Mouse (Mus musculus) cerebellum, postnatal 25 days (tissue): ENCODE measurements around the gene Cnot6l.

Experiments used
- DNase-seq, 2 experiments: peaks; one replicate each; pipeline ENCODE4 v3.0.0; 2021; ENCODE audit warnings: mixed read lengths in 2 of 2

Cnot6l gene

DNA sequence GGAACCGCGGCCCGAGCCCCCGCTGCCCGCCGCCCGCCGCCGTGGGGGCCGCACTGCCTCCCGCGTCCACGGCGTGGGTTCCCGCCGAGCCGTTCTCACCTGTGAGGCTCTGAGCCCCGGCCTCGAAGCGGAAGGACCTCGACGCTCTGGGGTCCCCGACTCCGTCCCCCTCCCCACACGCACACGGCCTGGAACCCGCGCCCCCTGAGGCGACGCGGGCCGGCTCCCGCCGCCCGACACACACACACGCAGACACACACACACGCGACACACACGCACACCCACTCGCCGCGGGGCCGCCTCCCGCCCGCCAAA is 2.8 kb downstream of the Cnot6l start:
- DNase-seq, result no peak

GRCm38 (mm10) chr5:96160467-96161262 is 3.3 kb downstream of the Cnot6l start:
- DNase-seq, result peak; percentile 15 to 55

DNA sequence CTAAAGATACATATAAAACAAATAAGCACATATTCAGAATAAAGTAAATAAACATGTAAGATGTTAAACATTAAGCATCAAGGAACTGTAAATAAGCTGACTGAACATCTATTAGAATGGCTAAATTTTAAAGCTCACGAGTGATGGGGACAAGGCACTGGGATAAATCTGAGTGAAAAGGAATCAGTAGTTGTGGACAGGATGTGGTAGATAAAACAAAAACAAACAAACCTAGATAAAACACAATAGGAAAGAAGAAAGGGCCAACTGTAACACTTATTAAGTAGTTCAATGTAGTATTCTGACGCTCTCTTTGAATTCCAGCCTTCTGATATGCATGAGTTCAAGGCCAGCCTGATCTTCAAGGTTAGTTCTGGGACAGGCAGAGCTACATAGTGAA is 21.6 kb downstream of the Cnot6l start:
- no peak for DNase-seq

DNA sequence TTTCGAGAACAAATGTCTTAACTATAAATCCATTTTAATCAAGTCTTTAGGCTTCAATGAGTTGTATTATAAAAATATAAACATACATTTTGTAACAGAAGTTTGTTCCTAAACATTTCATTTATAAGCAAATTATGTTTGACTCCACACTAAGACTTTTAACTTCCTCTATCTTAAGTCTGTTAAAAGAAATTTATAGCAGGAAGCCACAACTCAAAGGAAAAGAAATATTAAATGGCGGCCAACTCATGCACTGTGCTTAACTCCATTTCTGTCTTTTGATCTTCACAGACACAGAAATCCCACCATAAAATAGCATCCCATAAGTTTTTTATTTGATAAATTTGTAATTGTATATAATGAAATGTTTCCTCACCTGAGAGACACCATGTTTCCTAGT is 33.3 kb downstream of the Cnot6l start:
- no peak for DNase-seq

- DNase-seq, result no peak
Measured at GRCm38 (mm10) chr5:96126856-96127255, 37.1 kb downstream of the Cnot6l start.

- DNase-seq, result no peak
Measured at GRCm38 (mm10) chr5:96114943-96115342, 49.0 kb downstream of the Cnot6l start.

DNA sequence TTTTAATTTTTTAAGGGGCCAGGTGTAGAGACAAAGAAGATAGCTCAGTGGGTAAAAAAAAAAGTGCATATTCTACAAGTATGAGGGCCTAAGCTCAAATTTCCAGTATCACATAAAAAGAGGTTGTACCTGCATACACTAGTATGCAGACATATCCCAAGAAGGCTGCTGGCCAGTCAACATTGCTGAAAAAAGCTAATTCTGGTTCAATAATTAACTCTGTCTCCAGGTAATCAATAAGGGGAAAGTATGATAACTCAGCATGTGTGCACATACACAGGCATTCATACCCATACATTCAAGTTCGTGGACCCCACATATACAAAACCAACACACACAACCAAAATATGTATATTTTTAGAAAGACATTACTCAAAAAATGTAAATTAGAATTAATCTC is 59.3 kb downstream of the Cnot6l start:
- no peak for DNase-seq

- DNase-seq, result no peak
Measured at GRCm38 (mm10) chr5:96091468-96091867, 72.5 kb downstream of the Cnot6l start.

DNA sequence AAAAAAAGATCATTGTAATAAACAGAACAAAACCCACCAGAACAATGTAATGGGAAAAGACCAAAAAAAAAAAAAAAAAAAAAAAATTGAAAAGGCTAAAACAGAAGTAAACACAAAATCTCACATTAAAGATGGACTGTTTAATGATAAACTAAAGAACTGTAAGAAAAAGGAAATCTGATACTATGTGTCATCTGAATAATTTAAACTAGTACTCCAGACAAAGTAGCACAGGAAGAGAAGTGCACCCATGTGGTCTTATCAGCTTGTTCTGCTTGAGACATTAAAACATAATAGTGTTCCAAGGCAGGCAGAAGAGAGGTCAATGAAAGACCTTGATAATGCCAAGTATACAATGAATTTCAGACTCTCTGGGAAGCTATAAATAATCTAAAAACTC is 78.6 kb downstream of the Cnot6l start:
- no peak for DNase-seq

DNA sequence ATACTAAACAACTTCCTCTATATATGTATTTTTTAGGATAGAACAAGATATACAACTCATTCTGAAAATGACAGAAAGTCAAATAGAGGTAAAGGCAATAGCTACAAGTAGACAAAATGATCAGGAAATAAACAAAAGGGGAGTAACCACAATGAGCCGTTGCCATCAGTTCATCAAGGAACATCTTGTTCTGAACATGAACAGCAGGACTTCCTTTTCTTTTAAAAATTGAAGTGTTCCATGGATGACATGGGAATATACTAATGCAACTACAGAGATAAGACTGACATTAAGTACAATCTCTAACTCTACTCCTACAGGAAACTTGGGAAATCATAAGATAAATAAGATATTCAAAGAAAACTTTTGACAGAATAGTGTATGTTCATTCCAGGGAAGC is 84.9 kb downstream of the Cnot6l start:
- DNase-seq, result no peak

DNA sequence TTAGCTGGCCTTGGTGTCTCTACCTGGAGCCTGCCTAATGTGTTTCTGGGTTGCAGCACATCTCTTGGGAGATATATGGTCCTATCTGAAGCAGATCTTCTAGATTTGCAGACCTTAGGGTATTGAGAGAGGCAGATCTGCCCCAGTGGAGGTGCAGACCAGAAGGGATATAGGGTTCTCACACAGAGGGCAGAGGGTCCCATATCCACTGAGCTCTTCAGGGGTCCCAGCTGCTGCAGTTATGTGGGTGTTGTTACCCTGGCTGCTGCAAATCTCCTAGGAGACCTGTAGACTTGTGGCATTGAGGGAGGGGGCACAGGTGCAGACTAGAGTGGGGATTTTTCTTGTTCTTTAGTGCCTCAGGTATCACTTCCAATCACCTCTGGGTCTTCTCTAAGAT is 98.4 kb downstream of the Cnot6l start:
- DNase-seq, result no peak

GRCm38 (mm10) chr5:96042492-96042891 is 121.5 kb downstream of the Cnot6l start:
- DNase-seq, result no peak

- no peak for DNase-seq
Measured at GRCm38 (mm10) chr5:96041507-96042104, 122.4 kb downstream of the Cnot6l start.

DNA sequence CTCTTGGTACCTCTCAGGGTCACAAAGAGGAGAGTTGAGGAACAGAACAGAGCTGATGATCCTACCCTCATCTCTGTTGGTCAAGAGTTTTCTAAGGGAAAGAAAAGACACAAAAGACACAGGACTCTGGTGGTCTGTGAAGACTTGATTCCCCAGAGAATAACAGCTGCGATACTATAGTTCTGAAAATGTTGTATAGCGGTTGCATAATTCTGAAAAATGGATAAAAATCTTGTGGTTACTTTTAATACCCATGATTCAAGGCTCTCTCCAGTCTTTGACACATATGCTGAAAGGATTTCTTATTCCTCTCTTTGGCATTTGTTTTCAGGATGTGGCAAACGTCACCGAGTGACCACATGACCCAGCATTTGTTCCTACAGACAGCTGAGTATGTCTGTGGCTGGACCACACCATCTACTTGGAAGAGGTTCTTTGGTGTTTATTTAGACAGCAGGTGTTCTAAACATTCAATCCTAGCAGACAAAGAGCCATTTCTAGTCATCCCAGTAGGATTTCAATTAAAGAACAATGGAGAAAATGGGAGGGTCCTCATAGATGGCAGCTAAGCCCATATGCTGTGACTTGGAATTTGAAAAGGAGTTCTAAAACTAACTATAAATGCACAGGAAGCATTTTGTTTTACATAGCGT is 124.7 kb downstream of the Cnot6l start:
- no peak for DNase-seq

DNA sequence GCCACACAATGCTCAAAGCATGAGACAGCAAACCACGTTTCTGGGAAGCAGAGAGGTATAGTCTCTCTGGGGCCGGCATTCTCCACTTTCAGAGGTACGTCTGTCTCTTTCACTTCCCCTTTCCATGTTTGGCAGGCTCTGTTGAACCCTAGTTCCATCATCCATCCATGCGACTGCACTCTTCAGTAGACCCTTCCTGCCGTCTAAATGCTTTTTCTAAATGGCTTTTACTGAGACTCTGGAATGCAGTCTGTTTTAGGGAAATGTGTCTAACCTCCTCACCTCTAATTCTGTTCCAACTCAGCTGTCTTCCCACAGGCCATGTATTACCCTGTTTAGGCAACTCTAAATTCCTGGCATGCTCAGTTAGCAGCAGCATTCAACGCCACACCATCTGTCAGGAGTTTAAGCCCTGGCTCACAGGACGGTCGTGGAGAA is 126.3 kb downstream of the Cnot6l start:
- no peak for DNase-seq

- DNase-seq, result no peak
Measured at GRCm38 (mm10) chr5:96036125-96036672, 127.8 kb downstream of the Cnot6l start.

GRCm38 (mm10) chr5:96034101-96034500 is 129.9 kb downstream of the Cnot6l start:
- no peak for DNase-seq

- no peak for DNase-seq
Measured at GRCm38 (mm10) chr5:96029821-96030220, 134.2 kb downstream of the Cnot6l start.
